Mouse (Mus musculus) spleen, adult 2 months (tissue): Measurements from ENCODE around the gene Agfg1. TPM values are rescaled to one million over a fixed set of nuclear protein-coding genes. Genes with fewer than 3 reads are reported as not detected.
"Not testable (repeated sequence)": the region's sequence is repeated elsewhere in the genome, so short reads cannot be mapped to it uniquely, and the experiment has no call there.

Source experiments
- DNase-seq, 2 experiments: peaks; one replicate each; pipeline versions ENCODE4 v3.0.0 to v3.0.0-alpha.2; 2012 to 2021; ENCODE audit warnings: low spot score in 2 of 2, low read depth in 1 of 2
- H3K27ac ChIP-seq: fragments of 200-500 bp; 2 replicates; pipeline ENCODE4 v1.5.1; 2012; ENCODE audit warnings: low read length, inconsistent platforms; ENCODE audit not compliant: insufficient read depth
- H3K27me3 ChIP-seq: fragments of 200-500 bp; 2 replicates; pipeline ENCODE4 v1.6.1; 2012; ENCODE audit warnings: mild to moderate bottlenecking, moderate library complexity, low read length, inconsistent platforms; ENCODE audit not compliant: control insufficient read depth, insufficient read depth
- H3K36me3 ChIP-seq: fragments of 200-500 bp; 2 replicates; pipeline ENCODE4 v1.6.1; 2012; ENCODE audit warnings: mild to moderate bottlenecking, low read length, inconsistent platforms; ENCODE audit not compliant: control insufficient read depth, insufficient read depth
- H3K4me1 ChIP-seq: fragments of 200-500 bp; 2 replicates; pipeline ENCODE4 v1.6.1; 2011; ENCODE audit warnings: inconsistent platforms; ENCODE audit not compliant: control insufficient read depth, insufficient read depth, insufficient read length
- H3K4me3 ChIP-seq: fragments of 200-500 bp; 2 replicates; pipeline ENCODE4 v1.5.1; 2011; ENCODE audit warnings: mild to moderate bottlenecking, inconsistent platforms; ENCODE audit not compliant: insufficient read depth, insufficient read length; ENCODE audit errors: extremely low read depth
- CTCF ChIP-seq: fragments of 200-500 bp; IDR thresholded peaks from 2 replicates; pipeline ENCODE4 v1.5.1; 2011; ENCODE audit warnings: mild to moderate bottlenecking, inconsistent platforms; ENCODE audit not compliant: insufficient read depth, insufficient read length, insufficient replicate concordance; ENCODE audit errors: extremely low read depth
- POLR2A ChIP-seq: fragments of 200-500 bp; IDR thresholded peaks from 2 replicates; pipeline ENCODE4 v1.6.1; 2011; ENCODE audit warnings: low read depth, low read length, inconsistent platforms
- WGBS: fragments of 180-500 bp; shearing (Covaris S2); methylation state at CpG from one replicate; pipeline ENCODE4 v1.1.7; 2018; 5-methylcytosine and 5-hydroxymethylcytosine counted together
- polyA plus RNA-seq: library from polyadenylated mRNA; depleted of rRNA; stranded (reverse); fragments of >200 nt; gene quantifications from 2 replicates; pipeline ENCODE4 v1.2.3, GENCODE M21; 2012

The Agfg1 gene
- polyA plus RNA-seq, 1 experiment = 32.2 TPM

DNA sequence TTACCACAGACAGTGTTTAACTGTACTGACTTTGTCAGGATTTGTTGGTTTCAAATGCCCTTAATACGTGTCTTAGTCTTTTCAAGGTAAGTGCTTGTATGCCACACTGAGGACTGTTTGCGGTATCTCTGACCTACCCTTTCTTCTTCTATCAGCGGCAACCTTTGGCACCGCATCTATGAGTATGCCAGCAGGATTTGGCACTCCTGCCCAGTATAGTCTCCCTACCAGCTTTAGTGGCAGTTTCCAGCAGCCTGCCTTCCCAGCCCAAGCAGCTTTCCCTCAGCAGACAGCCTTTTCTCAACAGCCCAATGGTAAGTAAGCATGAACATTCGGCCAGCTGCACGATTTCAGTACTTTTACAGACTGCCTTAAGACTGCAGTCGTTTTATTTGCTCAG lies 54.0 kb downstream of the Agfg1 start:
- TF ChIP-seq CTCF (no peak), POLR2A (no peak)
- Histone ChIP-seq H3K4me1 (no peaks in the 10 kb centered on the region), H3K27me3 (no peaks in the 10 kb centered on the region), H3K36me3 (peaks cover 13% of the 10 kb centered on the region), H3K27ac (0 out of 2 replicates have a peak overlapping the region, but pooled peaks have one; percentile 38), H3K4me3 (no peak overlapping the region)
- 93% methylated on average over 7 of the region's 7 CpGs for WGBS
- DNase-seq = no peak

DNA sequence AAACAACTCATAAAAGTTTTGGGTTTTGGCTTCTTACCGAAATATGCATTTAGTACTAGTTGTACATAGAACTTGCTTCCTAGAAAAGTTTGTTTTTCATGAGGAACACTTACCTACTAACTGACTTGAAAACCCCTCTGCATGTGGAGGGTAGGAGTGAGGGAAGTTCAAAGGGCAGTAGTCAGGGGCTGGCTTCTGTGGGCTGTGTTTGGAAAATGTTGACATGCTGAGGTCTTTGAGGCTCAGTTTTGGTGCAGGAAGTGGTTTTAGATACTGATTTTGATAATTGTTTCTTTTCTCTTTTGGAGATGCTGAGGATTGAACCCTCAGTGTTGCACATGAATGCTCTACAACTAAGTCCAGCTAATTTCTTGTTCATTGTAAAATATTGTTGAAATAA lies 61.3 kb downstream of the Agfg1 start:
- Histone ChIP-seq H3K4me1 (no peaks in the 10 kb centered on the region), H3K27me3 (no peaks in the 10 kb centered on the region), H3K27ac (no peak overlapping the region), H3K4me3 (no peak overlapping the region), H3K36me3 (peaks cover 11% of the 10 kb centered on the region)
- TF ChIP-seq POLR2A (no peak), CTCF (no peak)
- peak in 1 of 2 experiments; percentile 25 for DNase-seq
- 70% methylated on average over 1 of the region's 1 CpGs for WGBS

DNA sequence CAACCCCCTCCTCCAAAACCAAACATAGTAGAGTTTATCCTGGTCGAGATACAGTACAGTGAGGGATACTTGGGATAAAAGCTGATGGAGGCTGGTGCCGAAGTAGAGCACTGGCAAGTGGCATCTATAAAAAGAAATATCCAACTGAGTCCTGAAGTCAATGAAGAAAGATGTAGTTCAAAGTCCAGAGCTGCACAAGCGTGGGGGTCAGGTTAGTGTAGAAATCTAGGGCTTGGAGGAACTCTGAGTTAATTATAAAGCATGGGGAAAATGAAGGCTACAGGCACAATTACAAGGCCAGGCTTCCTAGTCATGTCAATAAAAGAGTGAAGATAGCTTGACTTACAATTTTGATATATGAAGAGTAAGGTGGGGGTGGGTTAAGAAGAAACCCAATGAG lies 61.9 kb downstream of the Agfg1 start:
- Histone ChIP-seq H3K27ac (no peak overlapping the region; the same call in 1 of the 2 replicates), H3K4me3 (no peak overlapping the region), H3K27me3 (no peaks in the 10 kb centered on the region), H3K36me3 (peaks cover 10% of the 10 kb centered on the region), H3K4me1 (no peaks in the 10 kb centered on the region)
- no peak for DNase-seq
- 91% methylated on average over 3 of the region's 3 CpGs for WGBS
- TF ChIP-seq CTCF (no peak), POLR2A (no peak)

- WGBS = 89% methylated on average over 3 of the region's 3 CpGs
- TF ChIP-seq POLR2A (no peak), CTCF (no peak)
- H3K27ac ChIP-seq = no peak overlapping the region
- H3K36me3 ChIP-seq = peaks cover 7% of the 10 kb centered on the region; the same call in 1 of the 2 replicates
- no peaks in the 10 kb centered on the region for H3K4me1 ChIP-seq
- DNase-seq = no peak
- no peak overlapping the region for H3K4me3 ChIP-seq
- no peaks in the 10 kb centered on the region for H3K27me3 ChIP-seq
Observed at GRCm38 (mm10) chr1:82905886-82906285, 66.6 kb downstream of the Agfg1 start.

DNA sequence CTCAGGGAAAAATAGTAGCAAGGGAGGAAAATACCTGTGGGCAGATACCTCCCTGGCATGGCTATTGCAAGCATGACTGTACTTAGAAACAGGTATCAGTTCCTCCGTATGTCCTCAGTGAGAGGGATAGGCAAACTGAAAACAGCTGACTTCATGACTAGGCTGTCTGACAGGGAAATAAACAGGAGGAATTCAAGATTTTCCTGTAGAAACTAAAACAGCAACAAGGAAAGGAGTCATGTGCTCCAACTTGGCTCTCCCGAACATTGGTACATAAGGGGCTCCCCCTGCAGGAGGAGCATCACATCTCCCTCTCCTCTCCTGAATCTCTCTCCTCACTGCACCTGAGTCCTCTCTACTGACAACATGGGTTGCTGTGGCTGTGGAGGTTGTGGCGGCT lies 73.7 kb downstream of the Agfg1 start, which contains the start of gene A030005L19Rik:
A030005L19Rik (plus strand) TSS at position 301 of the 400 bp plus-strand sequence.
- no peaks in the 10 kb centered on the region for H3K27me3 ChIP-seq
- no peaks in the 10 kb centered on the region for H3K4me1 ChIP-seq
- no peak within 1 kb of the TSS for H3K27ac ChIP-seq
- H3K36me3 ChIP-seq = no peaks in the 10 kb centered on the region
- TF ChIP-seq POLR2A (no peak), CTCF (no peak)
- DNase-seq = no peak
- WGBS = 90% methylated on average over 3 of the region's 3 CpGs
- no peak within 1 kb of the TSS for H3K4me3 ChIP-seq

DNA sequence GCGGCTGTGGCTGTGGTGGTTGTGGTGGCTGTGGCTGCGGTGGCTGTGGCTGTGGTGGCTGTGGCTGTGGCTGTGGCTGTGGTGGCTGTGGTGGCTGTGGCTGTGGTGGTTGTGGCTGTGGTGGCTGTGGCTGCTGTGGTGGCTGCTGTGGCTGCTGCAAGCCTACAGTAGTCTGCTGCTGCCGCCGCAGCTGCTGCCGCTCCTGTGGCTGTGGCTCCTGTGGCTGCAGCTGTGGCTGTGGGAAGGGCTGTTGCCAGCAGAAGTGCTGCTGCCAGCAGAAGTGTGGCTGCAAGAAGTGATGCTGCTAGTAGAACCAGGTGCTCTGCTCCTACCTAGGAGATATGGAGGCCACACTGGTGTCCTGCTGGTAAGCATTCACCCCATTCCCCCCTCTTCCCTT lies 74.2 kb downstream of the Agfg1 start:
- H3K27ac ChIP-seq, H3K4me3 ChIP-seq, H3K36me3 ChIP-seq, H3K4me1 ChIP-seq, DNase-seq, H3K27me3 ChIP-seq: not testable (repeated sequence)
- WGBS = 78% methylated on average over 5 of the region's 5 CpGs

DNA sequence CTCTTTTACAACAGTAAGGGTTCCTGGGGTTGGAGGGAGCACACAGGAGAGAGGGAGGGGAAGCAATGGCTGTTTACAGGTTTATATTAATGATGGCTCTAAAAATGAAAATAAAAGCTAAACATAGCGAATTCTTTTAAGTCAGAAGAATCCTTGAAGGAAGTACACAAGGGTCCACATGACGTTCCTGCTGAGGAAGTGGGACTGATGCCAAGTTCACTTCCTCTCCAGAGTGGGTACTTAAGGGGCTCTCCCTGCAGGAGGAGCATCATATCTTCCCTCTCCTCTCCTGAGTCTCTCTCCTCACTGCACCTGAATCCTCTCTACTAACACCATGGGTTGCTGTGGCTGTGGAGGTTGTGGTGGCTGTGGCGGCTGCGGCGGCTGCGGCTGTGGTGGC lies 85.4 kb downstream of the Agfg1 start, which contains the start of gene A030014E15Rik:
A030014E15Rik (plus strand) TSS at position 268 of the 400 bp plus-strand sequence.
- Histone ChIP-seq H3K27ac (no peak within 1 kb of the TSS), H3K27me3 (no peaks in the 10 kb centered on the region), H3K4me3 (no peak within 1 kb of the TSS), H3K4me1 (no peaks in the 10 kb centered on the region), H3K36me3 (no peaks in the 10 kb centered on the region)
- TF ChIP-seq POLR2A = no peak
- no peak for TF ChIP-seq CTCF
- no peak for DNase-seq
- WGBS = 78% methylated on average over 6 of the region's 6 CpGs

DNA sequence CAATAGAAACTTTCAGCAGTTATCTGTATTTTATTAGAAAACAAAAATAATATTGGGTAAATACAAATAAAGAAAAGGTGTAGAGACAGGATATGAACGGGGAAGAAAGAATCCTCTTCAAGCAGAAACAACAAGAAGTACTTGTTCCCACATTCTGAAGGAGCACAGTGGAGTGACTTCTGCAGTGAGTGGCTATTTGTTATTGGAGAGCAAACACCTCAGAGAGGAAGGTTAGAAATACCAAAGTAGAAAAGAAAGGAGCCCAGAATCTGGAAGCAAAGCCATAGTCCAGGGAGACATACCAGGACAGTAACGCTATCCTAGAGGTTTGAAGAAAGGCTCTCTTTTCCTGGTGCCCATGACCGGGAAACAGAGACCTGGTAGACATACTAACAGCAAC lies 91.3 kb downstream of the Agfg1 start:
- H3K4me3 ChIP-seq = not testable (repeated sequence)

DNA sequence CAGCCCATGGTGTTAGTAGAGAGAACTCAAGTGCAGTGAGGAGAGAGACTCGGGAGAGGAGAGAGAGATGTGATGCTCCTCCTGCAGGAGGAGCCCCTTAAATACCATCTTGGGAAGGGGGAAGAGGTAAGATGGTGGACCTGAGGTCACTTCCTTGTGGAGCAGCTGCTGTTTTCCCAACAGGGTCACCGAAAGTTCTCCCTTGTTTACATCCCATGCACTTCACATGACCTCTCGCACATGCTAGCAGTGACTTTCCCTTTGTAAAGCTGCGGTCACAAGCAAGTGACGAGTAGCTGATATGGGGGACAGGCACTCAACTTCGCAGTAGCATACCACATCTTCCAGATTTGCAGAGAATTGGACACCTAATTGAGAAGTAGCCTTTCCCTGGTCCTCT lies 92.0 kb downstream of the Agfg1 start, which contains the start of gene Gm6217:
Gm6217 (minus strand) TSS at position 74 of the 400 bp plus-strand sequence.
- not testable (repeated sequence) for H3K4me3 ChIP-seq, H3K4me1 ChIP-seq, DNase-seq, H3K36me3 ChIP-seq, H3K27ac ChIP-seq, H3K27me3 ChIP-seq
- no CpG with 5 or more reads among the region's 6 CpGs for WGBS

More for the DNA sequence above, 91.3 kb downstream of the Agfg1 start:
- H3K27me3 ChIP-seq, DNase-seq, H3K27ac ChIP-seq, H3K36me3 ChIP-seq, H3K4me1 ChIP-seq: not testable (repeated sequence)
- WGBS = 91% methylated on average over 3 of the region's 3 CpGs
